Mouse (Mus musculus): ENCODE data around the gene Tmco1.
A peak's percentile ranks its signal among the peaks of the same experiment; 100 is the strongest.

The Tmco1 gene

DNA sequence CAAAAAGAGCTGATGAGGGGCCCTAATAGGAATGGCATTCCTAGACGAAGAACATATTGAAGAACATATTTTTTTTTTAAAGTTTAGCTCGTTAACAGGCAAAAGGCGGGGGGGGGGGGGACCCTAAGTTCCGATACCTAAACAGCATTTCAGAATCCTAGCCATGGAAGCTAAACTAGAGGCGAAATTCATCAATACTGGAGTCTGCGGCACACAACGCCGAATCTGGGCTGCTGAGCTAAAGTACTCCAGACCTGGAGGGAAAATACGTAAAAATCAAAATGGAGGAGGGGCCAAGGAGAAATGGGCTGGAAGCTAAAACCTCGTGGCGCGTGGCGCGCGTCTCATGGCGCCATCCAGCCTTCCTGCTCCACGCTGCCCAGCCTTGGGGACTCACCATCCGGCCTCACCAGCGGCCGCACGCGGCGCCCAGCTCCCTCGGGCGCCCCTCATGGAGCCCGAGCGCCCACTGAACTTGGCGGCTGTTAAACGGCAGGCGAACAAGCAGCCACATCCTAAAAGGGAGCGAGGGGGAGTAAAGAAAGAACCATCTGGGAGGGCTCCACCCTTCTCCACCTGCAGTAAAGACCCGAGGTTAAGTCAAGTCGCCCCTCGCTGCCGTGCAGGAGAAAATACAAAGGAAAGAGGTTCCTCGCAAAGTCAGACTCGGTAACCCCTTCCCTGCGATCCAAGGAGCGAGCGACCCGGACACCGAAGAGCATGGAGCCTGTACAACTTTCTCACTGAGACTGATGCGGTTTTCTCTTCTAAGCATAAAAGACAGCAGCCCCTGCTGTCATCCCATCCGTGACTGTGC is 24.5 kb upstream of the Tmco1 start:
- peak in 1 of 2 experiments; percentile 48 for DNase-seq (ENCODE audit: low spot score in 2 of 2)

DNA sequence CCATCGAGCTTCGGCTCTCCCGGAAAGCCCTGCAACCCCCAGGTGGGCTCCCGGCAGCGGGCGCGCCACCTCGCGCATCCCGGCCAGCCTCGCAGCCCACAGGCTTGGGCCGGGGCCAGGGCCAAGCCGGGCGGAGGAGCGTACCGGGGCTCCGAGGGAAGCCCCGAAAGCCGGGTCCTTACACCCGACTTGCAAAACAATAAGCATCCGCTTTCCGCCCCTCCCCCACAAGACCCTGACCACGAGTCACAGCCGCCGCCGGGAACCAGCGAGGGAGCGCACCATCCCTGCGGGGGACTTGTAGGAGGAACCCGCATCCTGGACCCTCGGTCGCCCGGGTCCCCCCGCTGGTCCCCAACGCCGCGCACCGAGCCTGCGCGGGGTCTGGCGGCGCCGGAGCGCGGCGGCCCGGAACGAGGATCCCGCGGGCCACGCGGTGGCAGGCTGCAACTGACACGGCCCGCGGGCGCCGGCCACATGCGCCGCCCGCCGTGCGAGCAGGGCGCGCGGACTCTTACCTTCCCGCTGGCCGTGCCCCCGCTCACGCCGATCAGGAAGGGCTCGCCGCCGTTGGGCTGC is 23.8 kb upstream of the Tmco1 start:
- no peak for DNase-seq (ENCODE audit: low spot score in 2 of 2)

DNA sequence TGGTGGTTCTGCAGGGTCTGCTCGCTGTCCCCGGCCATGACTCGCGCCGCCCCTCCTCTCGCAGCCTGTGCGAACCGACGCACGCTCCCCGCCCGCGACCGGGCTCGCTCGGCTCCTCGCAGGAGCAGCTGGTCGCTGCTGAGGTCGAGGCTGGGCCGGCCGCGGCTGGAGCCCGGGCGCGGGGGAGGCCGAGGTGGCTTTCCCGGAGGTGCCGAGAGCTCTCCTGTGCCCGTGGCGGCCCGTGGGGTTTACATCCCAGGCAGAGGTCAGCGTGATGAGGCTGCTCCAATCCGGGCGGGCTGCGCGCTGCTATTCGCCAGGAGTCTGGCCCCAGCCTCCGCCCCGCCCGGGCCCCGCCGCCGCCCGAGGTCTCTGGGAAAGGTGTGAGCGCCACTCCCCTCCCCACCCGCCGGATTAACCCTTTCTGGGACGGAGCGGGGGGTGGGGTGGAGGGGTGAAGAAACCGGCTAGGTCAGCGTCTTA is 23.3 kb upstream of the Tmco1 start:
- peak; percentile 78 to 90 for DNase-seq (ENCODE audit: low spot score in 2 of 2)

DNA sequence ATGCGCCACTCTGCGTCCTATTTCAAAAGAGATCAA is 23.0 kb upstream of the Tmco1 start, which contains the start of gene Uck2:
Gene Uck2 (minus strand): TSS at position 1 of the 36 bp plus-strand sequence.
- no peak for DNase-seq (ENCODE audit: low spot score in 2 of 2)

DNA sequence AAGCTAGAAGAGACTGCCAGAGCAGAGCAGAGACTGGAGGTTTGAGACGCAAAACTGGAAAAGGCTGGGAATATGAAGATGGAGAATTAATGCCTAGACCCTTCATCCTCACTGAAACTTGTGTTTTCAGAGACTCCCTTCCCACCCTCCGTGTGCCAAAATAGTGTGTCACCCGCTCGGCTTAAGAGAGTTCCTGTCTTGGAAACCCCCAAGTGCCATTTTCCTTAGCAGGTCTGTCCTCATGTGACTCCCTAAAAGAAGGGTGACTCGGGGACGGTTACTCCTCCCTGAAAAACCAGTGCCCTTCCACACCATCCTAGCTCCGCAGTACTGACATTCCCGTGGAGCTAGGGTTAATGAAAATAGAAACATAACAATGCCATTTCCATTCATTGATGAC is 22.8 kb upstream of the Tmco1 start:
- no peak for DNase-seq (ENCODE audit: low spot score in 2 of 2)

DNA sequence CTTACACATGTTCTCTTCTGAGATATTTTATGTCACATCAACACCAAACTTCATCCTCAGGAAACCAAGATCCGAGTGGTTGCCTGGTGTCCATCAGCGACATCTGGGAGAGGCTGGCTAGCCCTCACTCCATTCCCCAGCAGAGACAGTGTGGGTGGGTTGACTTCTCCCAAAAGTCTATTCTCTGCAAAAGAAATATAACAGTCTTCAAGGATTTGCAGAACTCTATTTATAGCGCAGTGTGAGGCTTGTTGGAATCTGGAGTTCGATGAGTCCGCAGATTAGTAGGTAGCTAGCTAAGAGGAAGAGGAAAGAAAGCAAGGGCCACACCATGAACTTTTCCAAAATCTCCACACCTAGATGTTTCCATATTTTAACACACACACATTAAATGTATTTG is 21.0 kb upstream of the Tmco1 start:
- no peak for DNase-seq (ENCODE audit: low spot score in 2 of 2)

DNA sequence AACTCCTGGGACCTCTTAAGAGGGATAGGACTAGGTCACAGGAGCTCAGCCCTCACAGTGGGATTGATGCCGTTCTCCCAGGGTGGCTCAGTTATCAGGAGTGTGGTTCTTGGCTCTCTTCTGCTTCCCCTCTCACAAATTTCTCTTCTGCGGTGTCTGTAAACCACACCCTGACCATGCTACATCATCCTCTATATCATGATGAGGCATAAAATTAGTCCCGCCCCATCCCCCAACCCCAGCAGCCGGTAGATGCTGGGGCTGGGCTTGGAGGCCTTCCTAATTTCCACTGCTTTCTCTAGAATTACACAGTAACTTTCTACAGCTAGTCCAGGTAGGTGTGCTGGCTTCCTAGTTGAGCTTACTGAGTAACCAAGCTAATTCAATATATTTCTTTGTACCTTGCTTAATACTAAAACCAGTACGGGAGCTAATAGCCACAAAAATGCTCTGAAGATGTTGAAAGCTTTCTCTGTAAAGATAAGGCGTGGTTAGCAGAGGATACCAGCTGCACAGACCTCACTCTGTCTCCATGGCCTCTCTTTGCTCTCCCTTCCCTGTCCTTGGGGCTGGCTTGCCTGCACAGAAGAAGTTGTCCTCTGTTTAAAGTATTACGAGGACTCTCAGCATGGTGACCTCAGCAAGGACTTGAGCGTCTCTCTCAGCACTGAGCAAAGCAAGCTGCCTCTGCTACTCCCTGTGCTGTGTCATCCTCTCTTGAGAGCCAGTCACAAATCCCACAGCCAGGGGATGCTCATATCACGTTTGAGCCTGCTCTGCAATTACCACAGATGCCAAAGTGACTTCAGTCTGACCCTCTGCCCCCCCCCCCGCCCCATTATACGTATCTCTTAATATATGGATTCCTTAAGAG is 19.3 kb upstream of the Tmco1 start:
- no peak for DNase-seq (ENCODE audit: low spot score in 2 of 2)

DNA sequence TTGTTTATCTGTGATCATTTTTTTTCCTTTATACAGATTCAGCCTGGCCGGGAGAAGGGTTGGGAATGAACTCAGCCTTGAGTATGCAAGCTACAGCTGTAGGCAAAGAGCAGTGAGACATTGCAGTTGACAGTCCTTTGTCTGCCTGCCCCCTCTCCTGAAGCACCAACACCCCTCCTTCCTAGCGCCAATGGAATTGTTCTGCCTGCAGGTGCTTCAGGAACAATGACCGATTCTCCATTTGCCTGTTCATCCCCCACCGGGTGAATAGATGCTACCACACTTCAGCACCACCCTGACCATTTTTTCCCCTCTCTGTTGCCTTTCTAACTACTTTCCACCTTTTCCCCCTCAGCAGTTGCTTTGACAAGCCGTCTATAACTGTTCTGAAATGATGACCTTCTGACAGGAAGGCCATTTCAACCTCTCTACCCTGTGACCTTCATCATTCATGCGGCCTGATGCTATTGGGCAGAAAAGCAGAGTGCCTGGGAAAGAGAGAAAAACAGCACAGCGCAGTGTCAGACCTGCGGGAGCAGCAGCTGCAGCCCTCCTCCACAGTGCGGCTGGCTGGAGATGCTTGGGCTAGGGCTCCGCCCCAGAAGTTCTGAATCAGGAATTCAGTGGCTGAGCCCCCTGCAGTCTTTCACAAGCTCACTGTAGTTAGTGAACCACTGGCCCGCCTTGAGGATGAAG is 18.5 kb upstream of the Tmco1 start:
- DNase-seq (ENCODE audit: low spot score in 2 of 2), result no peak

DNA sequence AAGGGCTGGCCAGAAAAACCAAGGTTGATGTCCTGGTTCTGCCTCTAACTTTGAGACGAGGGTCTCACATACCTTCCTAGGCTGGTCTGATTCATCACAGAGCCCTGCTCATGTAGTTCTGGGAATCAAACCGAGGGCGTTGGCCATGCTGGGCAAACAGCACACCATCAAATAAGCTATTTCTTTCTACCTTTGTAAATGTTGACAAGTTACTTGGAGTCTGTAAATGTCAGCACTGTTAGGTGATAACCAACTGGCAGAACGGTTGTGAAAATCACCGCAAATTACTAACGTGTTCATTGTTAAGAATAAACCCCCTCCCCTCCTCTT is 17.9 kb upstream of the Tmco1 start:
- no peak for DNase-seq (ENCODE audit: low spot score in 2 of 2)

DNA sequence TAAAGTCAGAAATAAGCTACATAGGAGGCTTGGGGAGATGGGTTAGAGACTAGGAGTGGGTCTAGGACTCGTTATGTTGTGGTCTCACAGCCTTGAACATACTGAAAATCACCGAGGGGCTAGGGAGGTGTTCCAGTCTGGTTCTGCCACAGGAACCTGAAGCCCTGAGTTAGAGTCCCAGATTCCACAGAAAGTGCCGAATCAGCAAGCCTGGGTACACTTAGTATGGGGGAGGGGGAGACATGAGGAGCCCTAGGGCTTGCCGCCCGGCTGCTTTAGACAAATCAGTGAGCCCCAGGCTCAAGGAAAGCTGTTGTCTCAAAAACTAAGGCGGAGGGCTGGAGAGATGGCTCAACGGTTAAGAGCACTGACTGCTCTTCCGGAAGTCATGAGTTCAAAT is 16.6 kb upstream of the Tmco1 start:
- DNase-seq (ENCODE audit: low spot score in 2 of 2), result no peak

DNA sequence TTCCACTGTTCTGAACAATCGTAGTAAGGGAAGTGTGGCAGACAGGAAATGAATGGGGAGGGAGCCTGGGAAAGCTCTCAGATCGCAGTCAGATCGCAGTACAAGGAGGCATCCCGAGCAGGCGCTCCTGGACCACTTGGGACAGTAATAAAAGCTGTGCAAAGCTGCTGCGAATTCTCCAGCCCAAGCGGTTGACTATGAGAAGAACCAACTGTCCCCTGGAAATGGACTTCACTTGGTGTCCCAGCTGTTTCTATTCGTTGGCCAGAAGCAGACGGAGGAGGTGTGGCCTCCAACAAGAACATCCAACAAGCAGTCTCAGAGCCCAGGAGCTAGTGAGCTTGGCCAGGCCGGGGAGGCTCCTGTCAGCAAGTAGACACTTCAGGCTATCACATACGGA is 15.7 kb upstream of the Tmco1 start:
- peak in 1 of 2 experiments; percentile 20 for DNase-seq (ENCODE audit: low spot score in 2 of 2)

DNA sequence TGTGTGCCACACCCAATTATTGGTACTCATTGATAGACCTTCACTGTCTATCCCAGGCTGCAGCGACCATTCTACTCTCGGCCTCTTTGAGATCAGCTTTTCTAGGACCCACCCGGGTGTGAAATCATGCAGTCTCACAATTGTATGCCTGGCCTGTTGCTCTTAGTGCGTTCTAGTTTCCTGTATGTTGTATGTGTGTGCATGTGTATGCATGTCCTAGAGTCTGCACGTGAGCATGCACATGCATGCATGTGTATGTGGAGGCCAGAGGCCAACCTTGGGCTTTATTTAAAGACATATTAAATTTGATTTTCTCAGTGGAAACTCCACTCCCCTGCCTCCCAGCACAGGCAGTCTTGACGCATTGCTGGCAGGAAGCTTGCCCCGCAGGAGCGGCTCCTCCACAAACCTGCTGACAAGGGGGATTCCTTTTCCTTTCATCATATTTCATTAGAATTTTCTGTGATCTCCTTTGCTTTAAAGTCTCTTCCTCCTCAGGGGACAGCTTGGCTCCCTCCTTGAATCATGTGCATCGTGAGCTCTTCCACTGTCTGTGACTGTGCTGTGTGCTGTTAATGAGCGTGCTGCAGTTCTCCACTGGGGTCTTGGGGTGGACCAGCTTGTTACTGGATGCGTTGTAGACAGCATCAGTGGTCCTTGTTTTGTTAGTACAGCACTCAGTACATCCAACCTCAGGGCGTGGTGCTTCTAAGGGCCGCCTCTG is 12.3 kb upstream of the Tmco1 start:
- no peak for DNase-seq (ENCODE audit: low spot score in 2 of 2)

DNA sequence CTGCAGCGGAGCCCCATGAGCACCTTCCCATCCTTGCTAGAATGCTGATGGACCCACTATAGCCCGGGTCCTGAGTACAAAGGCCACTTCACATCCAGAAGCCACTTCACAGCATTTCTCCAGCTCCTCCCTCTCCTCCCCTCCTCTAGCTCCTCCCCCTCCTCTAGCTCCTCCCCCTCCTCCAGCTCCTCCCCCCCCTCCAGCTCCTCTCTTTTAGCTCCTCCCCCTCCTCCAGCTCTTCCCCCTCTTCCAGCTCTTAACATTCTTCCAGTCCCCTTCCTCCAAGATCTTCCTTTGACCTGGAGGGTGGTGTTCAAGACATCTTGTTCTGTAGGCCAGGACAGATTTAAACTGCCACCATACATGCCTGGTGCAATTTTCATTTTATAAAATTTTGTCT is 8.1 kb upstream of the Tmco1 start:
- no peak for DNase-seq (ENCODE audit: low spot score in 2 of 2)

DNA sequence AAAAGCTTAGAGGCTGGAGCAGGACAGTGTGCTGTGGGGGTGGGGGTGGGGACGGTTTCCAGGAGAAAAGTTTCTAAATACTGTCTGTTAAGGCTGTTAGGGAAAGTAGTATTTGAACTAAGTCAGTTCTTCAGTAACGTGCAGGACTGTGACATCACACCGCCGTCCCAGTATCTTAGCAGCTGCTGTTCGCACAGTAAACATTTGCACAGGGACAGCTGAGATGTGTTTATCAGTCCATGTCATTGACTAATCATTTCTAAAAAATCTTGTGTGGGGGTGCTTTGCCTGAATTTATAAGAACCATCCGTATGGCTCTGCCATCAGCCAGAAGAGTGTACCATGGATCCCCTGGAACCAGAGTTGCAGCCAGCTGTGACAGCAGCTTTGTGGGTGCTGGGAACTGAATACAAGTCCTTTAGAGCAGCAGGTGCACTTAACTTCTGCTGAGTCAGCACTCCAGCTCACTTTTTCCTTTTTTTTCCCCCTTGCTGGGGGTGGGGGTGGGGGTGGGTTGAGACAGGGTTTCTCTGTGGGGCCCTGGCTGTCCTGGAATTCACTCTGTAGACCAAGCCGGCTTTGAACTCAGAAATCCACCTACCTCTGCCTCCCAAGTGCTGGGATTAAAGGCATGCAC is 2.6 kb upstream of the Tmco1 start:
- no peak for DNase-seq (ENCODE audit: low spot score in 2 of 2)

DNA sequence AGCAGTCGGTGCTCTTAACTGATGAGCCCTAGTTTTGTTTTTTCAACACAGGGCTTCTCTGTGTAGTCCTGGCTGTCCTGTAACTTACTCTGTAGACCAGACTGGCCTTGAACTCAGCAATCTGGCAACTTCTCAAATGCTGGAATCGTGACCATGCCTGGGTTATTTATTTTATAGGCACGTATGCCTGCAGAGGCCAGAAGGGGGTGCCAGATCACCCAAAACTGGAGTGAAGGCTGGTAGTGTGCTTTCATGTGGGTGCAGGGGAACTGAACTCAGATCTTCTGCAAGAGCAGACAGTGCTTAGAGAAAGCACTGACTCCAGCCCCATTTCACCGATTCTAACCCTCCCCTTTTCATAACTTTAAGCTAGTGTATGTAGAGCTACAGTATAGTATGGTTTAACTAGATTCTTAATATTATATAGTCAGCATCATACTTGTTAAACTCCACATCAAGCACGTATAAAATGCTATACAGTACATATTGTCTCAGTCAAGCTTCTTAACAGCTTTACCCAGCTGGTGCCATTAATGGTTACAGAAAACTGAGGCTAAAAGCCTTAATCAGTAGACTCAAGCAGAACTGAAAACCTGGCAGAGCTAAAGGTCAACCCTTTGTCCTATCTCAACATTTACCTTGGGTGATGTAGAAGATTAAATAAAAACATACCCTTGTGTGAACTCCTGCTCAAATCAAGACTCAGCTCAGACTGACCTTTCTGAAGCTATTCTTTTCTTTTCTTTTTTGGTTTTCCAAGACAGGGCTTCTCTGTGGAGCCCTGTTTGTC is 1.5 kb upstream of the Tmco1 start:
- DNase-seq (ENCODE audit: low spot score in 2 of 2), result peak in 1 of 2 experiments; percentile 43

DNA sequence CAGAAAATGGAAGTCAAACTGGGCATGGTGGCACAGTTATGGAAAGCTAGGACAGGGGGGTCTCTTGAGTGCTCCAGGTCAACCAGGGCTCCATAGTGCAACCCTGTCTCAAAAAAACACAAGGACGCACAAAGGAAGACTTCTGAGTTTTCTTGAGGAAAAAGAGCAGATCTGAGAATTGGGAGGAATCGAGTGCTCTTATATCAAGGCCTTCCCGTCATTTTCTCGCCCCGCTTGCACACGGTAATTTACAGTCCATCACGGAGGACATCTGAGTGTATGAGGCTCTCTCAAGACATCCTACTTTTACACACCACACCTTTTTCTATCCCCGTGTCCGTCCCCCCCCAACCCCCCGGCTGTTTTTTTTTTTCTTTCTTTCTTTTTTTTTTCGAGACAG is 504 bp upstream of the Tmco1 start:
- DNase-seq (ENCODE audit: low spot score in 2 of 2), result no peak

DNA sequence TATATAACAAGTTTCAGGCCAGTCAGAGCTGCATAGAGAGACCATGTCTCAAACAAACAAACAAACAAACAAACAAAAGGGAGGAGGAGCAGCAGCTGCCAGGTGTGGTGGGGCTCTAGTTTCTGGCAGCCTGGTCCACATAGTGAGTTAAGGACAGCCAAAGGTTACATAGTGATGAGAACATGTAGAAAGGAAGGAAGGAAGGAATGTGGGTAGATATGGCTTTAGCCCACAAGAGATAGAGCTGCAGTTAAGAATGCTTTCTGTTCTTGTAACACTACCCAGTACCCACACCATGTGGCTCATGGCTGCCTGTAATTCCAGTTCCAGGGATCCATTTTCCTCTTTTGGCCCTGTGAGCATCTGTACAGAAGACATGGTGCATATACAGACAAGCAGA is 4.2 kb downstream of the Tmco1 start:
- DNase-seq (ENCODE audit: low spot score in 2 of 2), result no peak

DNA sequence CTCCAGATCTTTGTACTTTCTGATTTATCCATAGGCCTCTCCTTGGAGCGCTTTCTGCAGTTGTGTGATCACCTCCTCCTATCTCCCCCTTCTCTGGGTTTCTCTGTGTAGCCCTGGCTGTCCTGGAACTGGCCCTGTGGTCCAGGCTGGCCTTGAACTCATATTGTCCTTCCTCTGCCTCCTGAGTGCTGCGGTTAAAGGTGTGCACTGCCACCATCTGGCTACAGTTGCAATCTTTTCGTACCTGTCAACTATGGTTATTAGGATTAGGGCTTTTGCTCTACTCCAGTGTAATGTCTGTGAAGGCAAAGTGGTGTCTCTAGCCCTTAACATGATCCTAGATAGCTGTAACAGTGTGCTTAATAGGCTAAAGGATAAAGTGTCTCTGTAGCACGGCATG is 5.0 kb downstream of the Tmco1 start:
- no peak for DNase-seq (ENCODE audit: low spot score in 2 of 2)

DNA sequence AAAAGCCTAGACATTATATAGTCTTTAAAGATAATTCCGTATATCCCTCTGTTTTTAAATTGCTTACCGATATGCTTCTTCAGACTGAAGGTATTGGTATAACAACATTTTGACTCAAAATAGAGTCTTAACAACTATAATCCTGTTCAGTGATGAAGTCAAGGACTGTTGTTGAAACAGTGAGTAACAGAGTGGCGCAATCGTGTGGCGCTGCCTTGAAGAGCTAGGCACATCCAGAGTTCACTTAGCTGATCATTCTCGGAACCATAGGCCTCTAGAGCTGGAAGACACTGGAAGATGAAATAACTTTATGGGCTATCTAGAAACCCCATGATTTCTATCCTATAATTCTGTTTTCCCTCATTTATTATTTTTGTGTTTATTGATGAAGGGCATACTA is 13.5 kb downstream of the Tmco1 start:
- DNase-seq (ENCODE audit: low spot score in 2 of 2), result no peak

DNA sequence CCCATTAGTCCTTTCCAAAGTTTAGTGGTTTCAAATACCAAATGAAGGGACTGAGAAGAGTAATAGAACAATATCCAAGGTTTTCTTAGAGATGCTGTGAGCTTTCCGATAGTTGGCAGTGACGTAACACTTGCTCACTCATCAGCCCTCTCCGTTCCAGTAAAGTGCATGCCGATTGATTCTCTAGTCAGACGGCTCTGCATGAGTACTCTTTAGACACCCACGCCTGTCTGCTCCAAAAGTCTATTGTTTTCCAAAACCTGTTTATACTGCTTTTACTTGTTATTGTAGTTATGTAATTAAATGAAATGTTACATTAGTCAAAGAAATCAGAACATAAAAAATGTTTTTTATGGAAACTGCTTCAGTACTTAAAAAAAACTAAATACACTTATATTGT is 20.6 kb downstream of the Tmco1 start:
- DNase-seq (ENCODE audit: low spot score in 2 of 2), result no peak

DNA sequence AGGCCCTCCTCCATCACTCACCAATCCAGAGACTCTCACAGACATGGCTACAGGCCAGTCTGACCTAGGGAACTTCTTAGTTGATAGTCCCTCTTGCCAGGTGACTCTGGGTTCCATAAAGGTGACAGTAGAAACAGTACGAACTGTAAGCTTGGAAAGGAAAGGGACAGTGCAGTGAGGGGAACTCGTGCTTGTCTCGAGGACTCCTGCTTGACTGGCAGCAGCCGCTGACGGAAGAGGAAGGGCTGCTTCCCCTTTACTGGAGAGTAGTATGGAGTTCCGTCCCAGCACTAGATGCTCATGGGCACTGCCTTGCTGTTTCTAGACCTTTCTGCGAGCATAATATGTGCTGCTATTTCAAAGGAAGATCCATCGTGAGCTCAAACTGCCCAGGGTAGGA is 22.9 kb downstream of the Tmco1 start:
- no peak for DNase-seq (ENCODE audit: low spot score in 2 of 2)
